Mouse (Mus musculus) liver, embryonic 14.5 days (tissue): ENCODE measurements around the gene Irf4.

ENCODE experiments used
- CTCF ChIP-seq: IDR thresholded peaks from 2 replicates; pipeline ENCODE4 v1.5.1; 2016; ENCODE audit warnings: antibody characterized with exemption, low read depth, control low read depth
- EP300 ChIP-seq: IDR thresholded peaks from 2 replicates; pipeline ENCODE4 v1.6.1; 2016; ENCODE audit warnings: antibody characterized with exemption, low read depth

DNA sequence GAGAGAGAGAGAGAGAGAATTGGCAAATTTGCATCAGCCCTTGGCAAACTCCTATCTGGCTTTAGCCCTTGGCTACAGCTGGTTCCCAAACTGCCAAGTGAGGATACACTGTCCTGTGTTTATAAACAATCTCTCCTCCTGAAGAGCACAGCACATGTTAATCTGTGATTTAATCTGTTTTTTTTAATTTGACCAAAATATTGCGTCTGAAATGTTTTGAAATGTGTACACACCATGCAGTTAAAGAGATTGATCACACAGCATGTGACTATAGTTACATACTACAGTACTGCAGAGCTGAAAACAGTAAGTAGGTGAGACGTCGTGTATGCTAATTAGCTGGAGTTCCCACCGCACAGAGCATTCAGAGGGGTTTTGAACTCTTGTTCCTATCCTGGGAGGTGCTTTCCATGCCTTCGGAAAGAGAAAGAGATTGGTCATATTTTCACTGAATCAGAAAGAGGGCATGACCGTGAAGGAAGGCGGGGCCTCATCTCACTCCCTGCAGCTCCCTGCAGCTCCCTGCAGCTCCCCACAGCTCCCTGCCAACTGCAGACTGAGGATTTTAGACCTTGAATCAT, 24.2 kb upstream of the Irf4 start:
- TF ChIP-seq CTCF (no peak), EP300 (no peak)
